In genomic region chr19:14957727-14958126, GRCm38 (mm10) we compare ENCODE assay signal across 22 mouse cellular contexts.
DNase-seq lines count a peak whose midpoint lies in the region; TF ChIP-seq lines count a peak whose summit lies in the region.
"Had no signal": no experiment of that assay in that cellular context is flagged by ENCODE, and none has a peak within 500 bp of the region (broad histone marks: within the 10 kb centered on the region; RNA-seq: fewer than 3 reads in every experiment).

No protein-coding gene starts in this region.

- 97% methylated on average over 19 of the region's 19 CpGs for WGBS in limb, embryonic 10.5 days

- H3K4me1 ChIP-seq in E14TG2a.4 (replicated peaks; ENCODE audit: low read depth, low read length) = peaks cover 18% of the 10 kb centered on the region
- no peaks in the 10 kb centered on the region for H3K4me1 ChIP-seq in limb, embryonic 10.5 days
- H3K4me1 ChIP-seq: limb, embryonic 12.5 days; stomach, embryonic 15.5 days had no signal

- peaks cover 20% of the 10 kb centered on the region for H3K27me3 ChIP-seq in E14TG2a.4 (ENCODE audit: insufficient read depth, low read length)
- peaks cover 17% of the 10 kb centered on the region; the same call in 1 of the 2 replicates for H3K27me3 ChIP-seq in limb, embryonic 10.5 days (ENCODE audit: low read depth, poor library complexity, severe bottlenecking)
- H3K27me3 ChIP-seq: limb, embryonic 12.5 days; stomach, embryonic 15.5 days had no signal

- DNase-seq in 3134 (ENCODE audit: extremely low read depth, insufficient read length, low spot score) = peak; percentile 1
- DNase-seq in frontal cortex, postnatal 10 days (ENCODE audit: low spot score in 2 of 2) = peak; percentile 11 to 15
- DNase-seq in right cerebral cortex, adult 18-20 months = peak; percentile 47
- no peak for DNase-seq in T-cell, adult 2 months (ENCODE audit: low spot score)
- DNase-seq in limb, embryonic 10.5 days (ENCODE audit: low spot score) = no peak
- no peak for DNase-seq in urinary bladder, postnatal 4 days (ENCODE audit: low spot score in 2 of 2)
- DNase-seq: adrenal gland, postnatal 14 days; cerebellum, adult 9-10 months; embryo, embryonic 11 days; gastrocnemius, adult 2 months; heart, postnatal 14 days; kidney, adult 11 months; kidney, postnatal 4 days; lung, postnatal 10 days; spleen, adult 18-20 months; thymus, postnatal 14 days had no signal

- no peaks in the 10 kb centered on the region for H3K9me3 ChIP-seq in E14TG2a.4 (ENCODE audit: low read length)
- H3K9me3 ChIP-seq in limb, embryonic 10.5 days (replicated peaks) = no peaks in the 10 kb centered on the region
- H3K9me3 ChIP-seq: heart, embryonic 10.5 days; limb, embryonic 12.5 days; stomach, embryonic 15.5 days had no signal

- H3K27ac ChIP-seq in limb, embryonic 10.5 days = no peak overlapping the region
- H3K27ac ChIP-seq: gastrocnemius, adult 2 months; heart, embryonic 10.5 days; hindbrain, embryonic 14.5 days; limb, embryonic 12.5 days; liver, embryonic 14.5 days; stomach, embryonic 15.5 days had no signal

- no peaks in the 10 kb centered on the region for H3K36me3 ChIP-seq in E14TG2a.4 (ENCODE audit: insufficient read depth, low read length)
- H3K36me3 ChIP-seq in limb, embryonic 10.5 days = no peaks in the 10 kb centered on the region
- H3K36me3 ChIP-seq: heart, embryonic 10.5 days; limb, embryonic 12.5 days; stomach, embryonic 15.5 days had no signal

- TF ChIP-seq CTCF in E14TG2a.4 (conservative IDR thresholded peaks at IDR 0.05; ENCODE audit: low read length) = no peak

- H3K4me3 ChIP-seq in E14TG2a.4 (replicated peaks; ENCODE audit: low read length) = peak overlapping the region; percentile 43
- no peak overlapping the region for H3K4me3 ChIP-seq in limb, embryonic 10.5 days
- H3K4me3 ChIP-seq: gastrocnemius, adult 2 months; heart, embryonic 10.5 days; limb, embryonic 12.5 days; stomach, embryonic 15.5 days had no signal

Comparison
In these comparisons a context has a peak if more than half of its experiments do, and no peak if none do; other contexts are left out.
1. DNase-seq: peak in 3134 (single experiment), frontal cortex, postnatal 10 days (2 of 2) and right cerebral cortex, adult 18-20 months (single experiment); none in T-cell, adult 2 months (single experiment), limb, embryonic 10.5 days (single experiment) and urinary bladder, postnatal 4 days (0 of 2).